Mouse (Mus musculus): ENCODE data around the gene BC048403.

- TF ChIP-seq POLR2A (IDR thresholded peaks at IDR 0.05; ENCODE audit: extremely low read depth, insufficient read depth, low read length), result no peak
- peak; percentile 43; the same call in 1 of the 2 replicates for TF ChIP-seq CTCF (IDR thresholded peaks at IDR 0.05; ENCODE audit: extremely low read depth, insufficient read depth, low read length)
These were observed 31.2 kb downstream of the BC048403 start for GRCm38 (mm10) chr10:121770624-121771577.
